Mouse (Mus musculus): ENCODE measurements at regions not wholly inside any gene's neighbourhood (a gene's known extent, or its start where the extent isn't known, plus 50 kb on each side); places are given as distances from the start of the nearest gene placed in this dataset.

DNA sequence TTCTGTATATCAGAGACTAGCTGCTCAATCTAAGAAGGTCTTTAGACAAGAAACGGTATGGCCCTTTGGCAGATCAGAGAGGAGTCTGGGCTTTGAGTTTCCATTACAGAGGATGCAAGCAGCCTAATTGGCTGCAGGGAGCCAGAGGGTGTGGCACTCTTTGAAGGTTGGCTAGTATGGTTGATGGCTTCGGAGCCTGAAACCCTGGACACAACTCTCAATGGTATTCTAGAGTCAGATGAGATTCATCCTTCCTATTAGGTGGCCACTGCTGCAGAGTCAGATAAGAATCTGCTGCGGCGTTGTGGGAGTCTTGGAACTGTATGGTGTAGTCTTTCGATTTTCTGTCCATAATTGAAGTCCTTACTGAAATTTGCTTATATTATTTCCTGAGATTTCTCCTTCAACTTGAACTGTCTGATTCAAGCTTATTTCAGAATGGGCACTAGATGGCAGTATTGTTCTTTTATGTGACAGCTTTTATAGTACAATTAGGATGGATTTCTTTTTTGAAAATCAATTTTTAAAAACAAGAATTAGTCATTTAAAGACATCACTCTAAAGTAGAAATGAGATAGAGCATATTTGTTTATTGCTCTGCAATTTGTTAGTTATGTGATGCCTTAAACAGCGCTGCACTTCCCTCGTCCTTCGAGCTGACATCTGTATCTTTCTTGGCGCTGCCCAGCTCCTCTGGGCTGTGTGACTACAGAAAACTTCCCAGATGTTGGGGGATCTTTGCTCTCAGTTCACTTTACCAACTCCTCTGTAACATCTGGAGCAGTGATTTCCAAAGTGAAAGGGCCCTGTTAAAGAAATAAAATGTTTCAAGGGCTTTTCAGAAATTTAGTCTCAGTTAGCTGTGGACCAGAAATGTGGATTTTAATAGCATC is 151.0 kb upstream of the Ttc29 start:
- DNase-seq (ENCODE audit: low spot score) (peak; percentile 76), ATAC-seq (no peak; the same call in 1 of the 2 replicates)
- no peak for TF ChIP-seq EP300 (IDR thresholded peaks at IDR 0.05)
- peak; percentile 69 for TF ChIP-seq CTCF (IDR thresholded peaks at IDR 0.05)
- WGBS, result 46% methylated on average over 9 of the region's 9 CpGs
- Histone ChIP-seq H3K4me3 (ENCODE audit: low read depth, low read length) (no peak overlapping the region), H3K9ac (replicated peaks; ENCODE audit: low read depth) (no peak overlapping the region), H3K27ac (ENCODE audit: low read length) (no peak overlapping the region), H3K9me3 (ENCODE audit: low read length) (no peaks in the 10 kb centered on the region), H3K27me3 (replicated peaks; ENCODE audit: insufficient read depth, low read length) (no peaks in the 10 kb centered on the region), H3K4me1 (ENCODE audit: insufficient read depth, low read depth, low read length) (no peaks in the 10 kb centered on the region), H3K36me3 (ENCODE audit: insufficient read depth, low read length) (no peaks in the 10 kb centered on the region), H3K4me2 (replicated peaks; ENCODE audit: low read depth, low read length) (no peak overlapping the region)

DNA sequence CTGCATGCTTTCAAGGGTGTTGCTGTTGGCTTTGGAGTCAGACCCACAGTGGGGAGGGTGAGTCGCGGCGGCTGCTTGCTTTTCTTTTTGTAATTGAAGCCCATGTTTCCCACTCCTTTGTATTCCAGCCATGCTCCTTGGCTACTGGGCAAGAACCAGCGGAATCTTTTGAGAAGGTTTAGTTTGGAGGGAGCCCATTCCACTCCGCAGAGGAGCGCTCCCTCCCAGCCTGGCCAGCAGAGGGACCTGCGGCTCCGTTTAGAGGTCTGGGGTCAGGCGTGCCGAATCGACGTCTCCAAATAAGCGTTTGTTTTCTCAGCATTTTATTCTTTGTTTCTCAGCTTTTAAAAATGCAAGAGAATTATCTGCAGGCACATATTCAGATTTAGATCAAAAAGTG is 149.6 kb upstream of the Ttc29 start:
- H3K9me3 ChIP-seq (ENCODE audit: low read length), result no peaks in the 10 kb centered on the region
- no peaks in the 10 kb centered on the region for H3K27me3 ChIP-seq (replicated peaks; ENCODE audit: insufficient read depth, low read length)
- no peaks in the 10 kb centered on the region for H3K4me1 ChIP-seq (ENCODE audit: insufficient read depth, low read depth, low read length)
- H3K36me3 ChIP-seq (ENCODE audit: insufficient read depth, low read length), result no peaks in the 10 kb centered on the region
- H3K27ac ChIP-seq (ENCODE audit: low read length), result no peak overlapping the region
- H3K9ac ChIP-seq (replicated peaks; ENCODE audit: low read depth), result no peak overlapping the region
- peak overlapping the region; percentile 58 for H3K4me2 ChIP-seq (replicated peaks; ENCODE audit: low read depth, low read length)
- TF ChIP-seq EP300 (IDR thresholded peaks at IDR 0.05) (no peak), CTCF (IDR thresholded peaks at IDR 0.05) (peak; percentile 86)
- peak; percentile 75 for ATAC-seq
- WGBS, result 6% methylated on average over 13 of the region's 13 CpGs
- peak; percentile 73 for DNase-seq (ENCODE audit: low spot score)
- peak overlapping the region; percentile 24 for H3K4me3 ChIP-seq (ENCODE audit: low read depth, low read length)

DNA sequence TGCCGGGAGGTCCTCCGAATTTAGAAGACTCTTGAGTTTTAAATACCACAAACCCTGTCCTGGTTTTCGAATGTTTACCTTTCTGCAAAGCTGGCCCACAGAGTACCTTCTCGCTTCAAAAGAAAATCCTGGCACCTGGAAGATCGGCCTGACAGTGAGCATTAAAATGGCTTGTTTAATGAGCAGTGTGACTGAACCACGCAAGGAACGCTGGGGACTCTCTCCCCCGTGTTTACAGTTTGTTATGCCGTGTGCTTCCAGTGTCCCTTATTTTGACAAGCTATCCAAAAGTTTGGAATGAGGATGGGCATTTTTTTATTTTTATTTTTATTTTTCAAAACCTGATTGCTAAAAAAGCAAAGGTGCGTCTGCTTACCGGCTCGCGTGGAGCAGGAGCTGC is 148.9 kb upstream of the Ttc29 start:
- ATAC-seq (no peak), DNase-seq (ENCODE audit: low spot score) (no peak)
- Histone ChIP-seq H3K27ac (ENCODE audit: low read length) (no peak overlapping the region), H3K9ac (replicated peaks; ENCODE audit: low read depth) (no peak overlapping the region), H3K4me1 (ENCODE audit: insufficient read depth, low read depth, low read length) (no peaks in the 10 kb centered on the region), H3K27me3 (replicated peaks; ENCODE audit: insufficient read depth, low read length) (no peaks in the 10 kb centered on the region), H3K36me3 (ENCODE audit: insufficient read depth, low read length) (no peaks in the 10 kb centered on the region), H3K4me2 (replicated peaks; ENCODE audit: low read depth, low read length) (peak overlapping the region; percentile 58), H3K9me3 (ENCODE audit: low read length) (no peaks in the 10 kb centered on the region), H3K4me3 (ENCODE audit: low read depth, low read length) (peak overlapping the region; percentile 24)
- WGBS, result 21% methylated on average over 13 of the region's 13 CpGs
- TF ChIP-seq EP300 (IDR thresholded peaks at IDR 0.05) (no peak), CTCF (IDR thresholded peaks at IDR 0.05) (no peak)

DNA sequence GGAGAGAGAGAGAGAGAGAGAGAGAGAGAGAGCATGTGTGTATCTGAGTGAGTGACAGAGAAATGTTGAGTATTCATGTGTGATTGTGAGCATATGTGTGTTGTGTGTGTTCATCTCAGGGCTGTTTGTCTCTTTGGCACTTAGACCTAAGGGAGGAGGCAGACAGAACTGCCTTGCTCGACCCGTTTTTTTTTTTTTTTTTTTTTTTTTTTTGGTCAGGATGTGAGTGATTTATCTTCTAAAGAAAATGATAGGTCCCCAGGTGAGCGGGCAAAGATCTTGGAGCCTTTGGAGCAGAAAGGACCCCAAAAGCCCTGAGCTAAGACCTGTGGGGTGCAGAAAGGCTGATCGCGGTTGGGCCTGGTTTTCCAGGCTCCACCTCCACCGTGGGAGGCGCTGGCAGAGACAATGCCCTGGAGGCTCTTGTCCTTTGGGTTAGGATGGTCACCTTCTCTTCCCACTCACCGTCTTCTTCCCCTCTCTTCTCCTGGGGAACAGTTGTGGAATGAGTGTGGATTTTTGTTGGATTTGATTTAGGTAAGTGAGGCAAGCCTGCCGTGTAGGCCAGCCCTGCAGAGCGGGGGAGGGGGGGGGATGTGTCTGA is 147.1 kb upstream of the Ttc29 start:
- Histone ChIP-seq H3K4me1 (ENCODE audit: insufficient read depth, low read depth, low read length) (no peaks in the 10 kb centered on the region), H3K9me3 (ENCODE audit: low read length) (no peaks in the 10 kb centered on the region), H3K4me3 (ENCODE audit: low read depth, low read length) (no peak overlapping the region), H3K9ac (replicated peaks; ENCODE audit: low read depth) (no peak overlapping the region), H3K27me3 (replicated peaks; ENCODE audit: insufficient read depth, low read length) (no peaks in the 10 kb centered on the region), H3K27ac (ENCODE audit: low read length) (no peak overlapping the region), H3K4me2 (replicated peaks; ENCODE audit: low read depth, low read length) (no peak overlapping the region), H3K36me3 (ENCODE audit: insufficient read depth, low read length) (no peaks in the 10 kb centered on the region)
- no peak for TF ChIP-seq EP300 (IDR thresholded peaks at IDR 0.05)
- TF ChIP-seq CTCF (IDR thresholded peaks at IDR 0.05), result no peak
- DNase-seq (ENCODE audit: low spot score), result no peak
- no peak for ATAC-seq
- 48% methylated on average over 10 of the region's 10 CpGs for WGBS

DNA sequence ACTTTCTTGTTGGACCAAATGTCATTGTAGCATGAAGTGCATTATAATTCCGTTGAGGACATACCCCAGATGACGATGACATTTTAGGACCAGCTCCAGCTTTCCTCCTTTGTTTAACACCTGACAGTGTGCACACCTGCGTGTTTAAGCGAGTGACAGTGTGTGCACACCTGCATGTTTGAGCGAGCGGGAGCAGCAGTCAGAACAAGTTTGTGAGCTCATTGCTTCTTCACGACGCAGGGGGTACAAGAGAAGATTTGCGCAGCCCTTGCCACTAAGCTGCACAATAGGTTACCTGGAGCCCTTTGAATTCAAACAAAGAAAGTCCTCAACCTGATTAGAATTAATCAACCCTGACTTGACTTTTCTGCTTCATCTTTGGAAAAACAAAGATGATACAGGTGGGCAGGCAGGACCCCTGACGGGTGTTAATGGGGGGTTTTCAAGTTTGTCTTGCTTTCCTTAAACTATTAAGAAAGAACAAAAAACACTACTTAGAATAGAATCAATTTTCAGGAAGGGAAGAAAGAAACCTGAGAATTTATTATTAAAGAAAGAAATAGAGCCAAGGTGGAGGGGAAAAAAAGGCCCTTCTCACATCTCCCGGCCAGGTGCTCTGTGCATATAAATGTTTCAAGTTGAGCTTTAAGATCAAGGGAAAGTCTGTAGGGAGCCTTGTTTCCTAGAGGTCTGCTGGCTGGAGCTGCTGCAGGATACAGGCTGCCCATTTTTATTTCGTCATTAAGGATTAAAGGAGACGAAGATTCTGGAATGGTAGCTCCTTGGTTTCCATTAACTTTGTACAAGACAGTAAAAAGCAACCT is 144.8 kb upstream of the Ttc29 start:
- H3K4me2 ChIP-seq (replicated peaks; ENCODE audit: low read depth, low read length), result no peak overlapping the region
- TF ChIP-seq CTCF (IDR thresholded peaks at IDR 0.05), result no peak
- no peak for TF ChIP-seq EP300 (IDR thresholded peaks at IDR 0.05)

DNA sequence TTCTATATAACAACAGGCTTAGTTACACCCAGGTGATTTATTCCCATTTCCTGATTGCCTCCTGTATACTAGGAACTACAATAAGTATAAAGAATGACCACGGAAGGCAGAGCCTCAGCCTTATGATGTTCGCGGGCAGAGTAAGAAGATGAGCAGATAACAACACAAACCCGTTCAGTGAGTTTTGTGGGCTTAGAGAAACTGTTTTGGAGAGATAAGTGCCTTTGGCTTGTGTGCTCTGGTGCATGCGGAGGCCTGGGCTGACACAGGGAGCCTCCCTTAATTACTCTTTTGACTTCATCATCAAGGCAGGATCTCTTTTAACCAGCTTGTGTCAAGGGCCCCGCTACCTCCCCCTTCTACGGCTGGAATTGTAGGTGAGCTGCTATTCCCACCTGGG is 139.3 kb upstream of the Ttc29 start:
- no peaks in the 10 kb centered on the region for H3K4me1 ChIP-seq (ENCODE audit: insufficient read depth, low read depth, low read length)
- no peak for TF ChIP-seq EP300 (IDR thresholded peaks at IDR 0.05)
- TF ChIP-seq CTCF (IDR thresholded peaks at IDR 0.05), result no peak
- ATAC-seq, result no peak

More for the DNA sequence above, 144.8 kb upstream of the Ttc29 start:
- H3K4me1 ChIP-seq (ENCODE audit: insufficient read depth, low read depth, low read length), result no peaks in the 10 kb centered on the region
- no peak overlapping the region for H3K9ac ChIP-seq (replicated peaks; ENCODE audit: low read depth)
- H3K4me3 ChIP-seq (ENCODE audit: low read depth, low read length), result no peak overlapping the region
- H3K36me3 ChIP-seq (ENCODE audit: insufficient read depth, low read length), result no peaks in the 10 kb centered on the region
- ATAC-seq (no peak), DNase-seq (ENCODE audit: low spot score) (no peak)
- H3K27ac ChIP-seq (ENCODE audit: low read length), result no peak overlapping the region
- WGBS, result 36% methylated on average over 13 of the region's 13 CpGs
- H3K9me3 ChIP-seq (ENCODE audit: low read length), result no peaks in the 10 kb centered on the region
- H3K27me3 ChIP-seq (replicated peaks; ENCODE audit: insufficient read depth, low read length), result no peaks in the 10 kb centered on the region

More for the DNA sequence above, 139.3 kb upstream of the Ttc29 start:
- 70% methylated on average over 7 of the region's 7 CpGs for WGBS
- Histone ChIP-seq H3K27ac (ENCODE audit: low read length) (no peak overlapping the region), H3K27me3 (replicated peaks; ENCODE audit: insufficient read depth, low read length) (no peaks in the 10 kb centered on the region), H3K4me3 (ENCODE audit: low read depth, low read length) (no peak overlapping the region), H3K36me3 (ENCODE audit: insufficient read depth, low read length) (no peaks in the 10 kb centered on the region), H3K4me2 (replicated peaks; ENCODE audit: low read depth, low read length) (no peak overlapping the region), H3K9me3 (ENCODE audit: low read length) (no peaks in the 10 kb centered on the region), H3K9ac (replicated peaks; ENCODE audit: low read depth) (no peak overlapping the region)
- DNase-seq (ENCODE audit: low spot score), result no peak

Measured in lung, postnatal 0 days (tissue).